Mouse (Mus musculus) left cerebral cortex, adult 8-10 months (tissue): Measurements from ENCODE around the gene Majin. TPM values are rescaled to one million over a fixed set of nuclear protein-coding genes. Genes with fewer than 3 reads are reported as not detected.

Experiments
- DNase-seq, 2 experiments: peaks; one replicate each; pipeline ENCODE4 v3.0.0; 2022; ENCODE audit warnings: low spot score in 2 of 2
- total RNA-seq, 4 experiments: library from RNA; stranded (reverse); gene quantifications; 2 replicates each; pipeline ENCODE4 v1.2.4; 2022

Majin gene
- under 1 TPM in 2 of 4 experiments, not detected in 2; 0.51 to 0.73 TPM for total RNA-seq

- no peak for DNase-seq
Observed at GRCm38 (mm10) chr19:6184131-6184530, at the start of gene Majin. Gene Majin, plus strand, starts transcription at chr19:6184388.

GRCm38 (mm10) chr19:6136397-6136796, 47.8 kb upstream of the Majin start:
- DNase-seq: no peak

- DNase-seq: no peak
Observed at GRCm38 (mm10) chr19:6139701-6140100, 44.5 kb upstream of the Majin start.

GRCm38 (mm10) chr19:6140374-6140677, 43.9 kb upstream of the Majin start:
- DNase-seq: no peak

GRCm38 (mm10) chr19:6140678-6141393, 43.4 kb upstream of the Majin start, which contains the start of gene Batf2:
Gene Batf2, plus strand, starts transcription at chr19:6140983.
- peak; percentile 88 to 93 for DNase-seq

- peak in 1 of 2 experiments; percentile 83 for DNase-seq
Observed at GRCm38 (mm10) chr19:6141394-6141749, 42.8 kb upstream of the Majin start, which contains the start of gene Arl2. Gene Arl2, minus strand, starts transcription at chr19:6141548.

- no peak for DNase-seq
Observed at GRCm38 (mm10) chr19:6144842-6145241, 39.3 kb upstream of the Majin start.

GRCm38 (mm10) chr19:6155174-6155573, 29.0 kb upstream of the Majin start:
- no peak for DNase-seq

GRCm38 (mm10) chr19:6156372-6156771, 27.8 kb upstream of the Majin start:
- no peak for DNase-seq

GRCm38 (mm10) chr19:6157220-6157619, 27.0 kb upstream of the Majin start:
- no peak for DNase-seq

GRCm38 (mm10) chr19:6163872-6164547, 20.2 kb upstream of the Majin start:
- no peak for DNase-seq

GRCm38 (mm10) chr19:6166750-6167149, 17.4 kb upstream of the Majin start:
- no peak for DNase-seq

GRCm38 (mm10) chr19:6171215-6171614, 13.0 kb upstream of the Majin start:
- DNase-seq: no peak

GRCm38 (mm10) chr19:6174771-6175170, 9.4 kb upstream of the Majin start:
- no peak for DNase-seq

GRCm38 (mm10) chr19:6178775-6179174, 5.4 kb upstream of the Majin start:
- DNase-seq: no peak

GRCm38 (mm10) chr19:6181629-6182028, 2.6 kb upstream of the Majin start:
- DNase-seq: no peak

- no peak for DNase-seq
Observed at GRCm38 (mm10) chr19:6182534-6182933, 1.7 kb upstream of the Majin start.

- DNase-seq: no peak
Observed at GRCm38 (mm10) chr19:6204265-6204664, 20.1 kb downstream of the Majin start.

GRCm38 (mm10) chr19:6206716-6207115, 22.5 kb downstream of the Majin start:
- DNase-seq: no peak

GRCm38 (mm10) chr19:6216046-6216705, 32.0 kb downstream of the Majin start:
- no peak for DNase-seq

GRCm38 (mm10) chr19:6218606-6219005, 34.4 kb downstream of the Majin start:
- no peak for DNase-seq

GRCm38 (mm10) chr19:6226135-6226534, 41.9 kb downstream of the Majin start, which contains the start of gene Gpha2:
Gene Gpha2, plus strand, starts transcription at chr19:6226380.
- DNase-seq: no peak
